Mouse (Mus musculus): ENCODE results near the gene Ralgps2. TPM values are rescaled to one million over a fixed set of nuclear protein-coding genes. Genes with fewer than 3 reads are reported as not detected.

The Ralgps2 gene
- polyA plus RNA-seq, 1 experiment from 2014 or later, result 5.8 TPM

- 94% methylated on average over 6 of the region's 6 CpGs for WGBS (ENCODE audit: missing documents)
- Histone ChIP-seq H3K36me3 (ENCODE audit: inconsistent target) (no peaks in the 10 kb centered on the region), H3K27ac (no peak overlapping the region)
Measured at GRCm38 (mm10) chr1:156901689-156902088, 37.7 kb downstream of the Ralgps2 start.

GRCm38 (mm10) chr1:156891561-156891960 lies 47.9 kb downstream of the Ralgps2 start:
- no peaks in the 10 kb centered on the region for H3K79me2 ChIP-seq (ENCODE audit: inconsistent target)
- no peak overlapping the region for H3K4me3 ChIP-seq (ENCODE audit: inconsistent target)
- WGBS (ENCODE audit: missing documents), result 87% methylated on average over 4 of the region's 4 CpGs
- no peak overlapping the region for H3K27ac ChIP-seq
- H3K36me3 ChIP-seq (ENCODE audit: inconsistent target), result no peaks in the 10 kb centered on the region

More at GRCm38 (mm10) chr1:156901689-156902088, 37.7 kb downstream of the Ralgps2 start:
- H3K4me3 ChIP-seq (ENCODE audit: inconsistent target), result no peak overlapping the region
- H3K79me2 ChIP-seq (ENCODE audit: inconsistent target), result no peaks in the 10 kb centered on the region

GRCm38 (mm10) chr1:156888830-156889229 lies 50.6 kb downstream of the Ralgps2 start:
- 98% methylated on average over 4 of the region's 4 CpGs for WGBS (ENCODE audit: missing documents)
- Histone ChIP-seq H3K4me3 (ENCODE audit: inconsistent target) (no peak overlapping the region), H3K27ac (no peak overlapping the region), H3K36me3 (ENCODE audit: inconsistent target) (no peaks in the 10 kb centered on the region), H3K79me2 (ENCODE audit: inconsistent target) (no peaks in the 10 kb centered on the region)

GRCm38 (mm10) chr1:156885879-156886278 lies 53.5 kb downstream of the Ralgps2 start:
- H3K36me3 ChIP-seq (ENCODE audit: inconsistent target), result no peaks in the 10 kb centered on the region

GRCm38 (mm10) chr1:156884782-156885181 lies 54.6 kb downstream of the Ralgps2 start:
- 92% methylated on average over 2 of the region's 2 CpGs for WGBS (ENCODE audit: missing documents)
- no peak overlapping the region for H3K27ac ChIP-seq
- no peaks in the 10 kb centered on the region for H3K36me3 ChIP-seq (ENCODE audit: inconsistent target)
- H3K4me3 ChIP-seq (ENCODE audit: inconsistent target), result no peak overlapping the region
- H3K79me2 ChIP-seq (ENCODE audit: inconsistent target), result no peaks in the 10 kb centered on the region

More at GRCm38 (mm10) chr1:156885879-156886278, 53.5 kb downstream of the Ralgps2 start:
- Histone ChIP-seq H3K79me2 (ENCODE audit: inconsistent target) (no peaks in the 10 kb centered on the region), H3K4me3 (ENCODE audit: inconsistent target) (no peak overlapping the region), H3K27ac (no peak overlapping the region)
- WGBS (ENCODE audit: missing documents), result 100% methylated on average over 2 of the region's 2 CpGs

GRCm38 (mm10) chr1:156870616-156871015 lies 68.8 kb downstream of the Ralgps2 start:
- WGBS (ENCODE audit: missing documents), result 80% methylated on average over 4 of the region's 4 CpGs
- Histone ChIP-seq H3K4me3 (ENCODE audit: inconsistent target) (no peak overlapping the region), H3K27ac (no peak overlapping the region), H3K36me3 (ENCODE audit: inconsistent target) (no peaks in the 10 kb centered on the region), H3K79me2 (ENCODE audit: inconsistent target) (no peaks in the 10 kb centered on the region)

GRCm38 (mm10) chr1:156870028-156870427 lies 69.4 kb downstream of the Ralgps2 start:
- WGBS (ENCODE audit: missing documents), result 93% methylated on average over 5 of the region's 5 CpGs
- Histone ChIP-seq H3K36me3 (ENCODE audit: inconsistent target) (no peaks in the 10 kb centered on the region), H3K79me2 (ENCODE audit: inconsistent target) (no peaks in the 10 kb centered on the region), H3K4me3 (ENCODE audit: inconsistent target) (no peak overlapping the region), H3K27ac (no peak overlapping the region)

GRCm38 (mm10) chr1:156864240-156864639 lies 75.2 kb downstream of the Ralgps2 start:
- H3K36me3 ChIP-seq (ENCODE audit: inconsistent target), result no peaks in the 10 kb centered on the region
- H3K27ac ChIP-seq, result no peak overlapping the region
- H3K79me2 ChIP-seq (ENCODE audit: inconsistent target), result no peaks in the 10 kb centered on the region
- WGBS (ENCODE audit: missing documents), result 71% methylated on average over 3 of the region's 3 CpGs
- H3K4me3 ChIP-seq (ENCODE audit: inconsistent target), result no peak overlapping the region

- Histone ChIP-seq H3K79me2 (ENCODE audit: inconsistent target) (no peaks in the 10 kb centered on the region), H3K4me3 (ENCODE audit: inconsistent target) (no peak overlapping the region), H3K27ac (no peak overlapping the region), H3K36me3 (ENCODE audit: inconsistent target) (no peaks in the 10 kb centered on the region)
- whole genome bisulfite sequencing (ENCODE audit: missing documents), result 76% methylated on average over 3 of the region's 3 CpGs
Measured at GRCm38 (mm10) chr1:156863726-156864125, 75.7 kb downstream of the Ralgps2 start.

- H3K27ac ChIP-seq, result no peak overlapping the region
- H3K4me3 ChIP-seq (ENCODE audit: inconsistent target), result no peak overlapping the region
- H3K36me3 ChIP-seq (ENCODE audit: inconsistent target), result no peaks in the 10 kb centered on the region
- H3K79me2 ChIP-seq (ENCODE audit: inconsistent target), result no peaks in the 10 kb centered on the region
- WGBS (ENCODE audit: missing documents), result 29% methylated on average over 4 of the region's 4 CpGs
Measured at GRCm38 (mm10) chr1:156861475-156862043, 77.9 kb downstream of the Ralgps2 start.

GRCm38 (mm10) chr1:156860266-156860665 lies 79.2 kb downstream of the Ralgps2 start:
- WGBS (ENCODE audit: missing documents), result 23% methylated on average over 8 of the region's 8 CpGs

GRCm38 (mm10) chr1:156859711-156860250 lies 79.6 kb downstream of the Ralgps2 start:
- Histone ChIP-seq H3K36me3 (ENCODE audit: inconsistent target) (no peaks in the 10 kb centered on the region), H3K79me2 (ENCODE audit: inconsistent target) (no peaks in the 10 kb centered on the region), H3K27ac (peak overlapping the region; percentile 36; the same call in 1 of the 2 replicates), H3K4me3 (ENCODE audit: inconsistent target) (no peak overlapping the region)
- WGBS (ENCODE audit: missing documents), result 5% methylated on average over 2 of the region's 2 CpGs

More at GRCm38 (mm10) chr1:156860266-156860665, 79.2 kb downstream of the Ralgps2 start:
- no peak overlapping the region for H3K4me3 ChIP-seq (ENCODE audit: inconsistent target)
- peak overlapping the region; percentile 36; the same call in 1 of the 2 replicates for H3K27ac ChIP-seq
- no peaks in the 10 kb centered on the region for H3K36me3 ChIP-seq (ENCODE audit: inconsistent target)
- H3K79me2 ChIP-seq (ENCODE audit: inconsistent target), result no peaks in the 10 kb centered on the region

GRCm38 (mm10) chr1:156859156-156859555 lies 80.3 kb downstream of the Ralgps2 start:
- no peak overlapping the region; the same call in 1 of the 2 replicates for H3K27ac ChIP-seq

GRCm38 (mm10) chr1:156856666-156857065 lies 82.8 kb downstream of the Ralgps2 start:
- WGBS (ENCODE audit: missing documents), result 100% methylated on average over 2 of the region's 2 CpGs
- no peak overlapping the region for H3K27ac ChIP-seq
- no peak overlapping the region for H3K4me3 ChIP-seq (ENCODE audit: inconsistent target)
- H3K36me3 ChIP-seq (ENCODE audit: inconsistent target), result no peaks in the 10 kb centered on the region
- no peaks in the 10 kb centered on the region for H3K79me2 ChIP-seq (ENCODE audit: inconsistent target)

More at GRCm38 (mm10) chr1:156859156-156859555, 80.3 kb downstream of the Ralgps2 start:
- H3K36me3 ChIP-seq (ENCODE audit: inconsistent target), result no peaks in the 10 kb centered on the region
- H3K4me3 ChIP-seq (ENCODE audit: inconsistent target), result no peak overlapping the region
- H3K79me2 ChIP-seq (ENCODE audit: inconsistent target), result no peaks in the 10 kb centered on the region
- 71% methylated on average over 2 of the region's 2 CpGs for WGBS (ENCODE audit: missing documents)

- H3K4me3 ChIP-seq (ENCODE audit: inconsistent target), result no peak overlapping the region
- H3K36me3 ChIP-seq (ENCODE audit: inconsistent target), result no peaks in the 10 kb centered on the region
- H3K27ac ChIP-seq, result no peak overlapping the region
- no peaks in the 10 kb centered on the region for H3K79me2 ChIP-seq (ENCODE audit: inconsistent target)
- WGBS (ENCODE audit: missing documents), result 93% methylated on average over 4 of the region's 4 CpGs
Measured at GRCm38 (mm10) chr1:156854558-156854957, 84.9 kb downstream of the Ralgps2 start.
